Mouse (Mus musculus) kidney, adult 9 months (tissue): Measurements from ENCODE around the gene Apobec3.
"Not testable (repeated sequence)": the region's sequence is repeated elsewhere in the genome, so short reads cannot be mapped to it uniquely, and the experiment has no call there.

Experiments used
- DNase-seq: peaks from one replicate; pipeline ENCODE4 v3.0.0; 2022

Gene Apobec3

GRCm38 (mm10) chr15:79895221-79896079 lies 4.0 kb downstream of the Apobec3 start:
- DNase-seq, result peak; percentile 59

GRCm38 (mm10) chr15:79896080-79896725 lies 4.7 kb downstream of the Apobec3 start:
- no peak for DNase-seq

- no peak for DNase-seq
Measured at GRCm38 (mm10) chr15:79898988-79899387, 7.5 kb downstream of the Apobec3 start.

GRCm38 (mm10) chr15:79899828-79900510 lies 8.5 kb downstream of the Apobec3 start:
- DNase-seq, result no peak

DNA sequence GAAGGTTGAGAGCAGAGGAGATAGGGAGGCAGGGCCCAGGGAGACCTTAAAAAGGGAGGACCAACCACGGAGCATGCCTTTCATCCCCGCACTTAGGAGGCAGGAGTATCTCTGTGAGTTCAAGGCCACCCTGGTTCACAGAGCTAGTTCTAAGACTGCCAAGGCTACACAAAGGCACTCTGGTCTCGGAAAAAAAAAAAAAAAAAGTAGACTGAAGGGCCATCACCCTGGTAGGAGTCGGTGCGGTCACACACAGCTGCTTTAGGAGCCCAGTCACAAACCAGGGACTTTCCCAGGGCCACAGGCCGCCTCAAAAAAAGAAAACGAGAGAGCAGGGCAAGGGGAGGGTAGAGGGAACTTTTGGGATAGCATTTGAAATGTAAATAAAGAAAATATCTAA lies 9.3 kb downstream of the Apobec3 start:
- DNase-seq, result no peak

GRCm38 (mm10) chr15:79901399-79901798 lies 9.9 kb downstream of the Apobec3 start:
- DNase-seq, result no peak

DNA sequence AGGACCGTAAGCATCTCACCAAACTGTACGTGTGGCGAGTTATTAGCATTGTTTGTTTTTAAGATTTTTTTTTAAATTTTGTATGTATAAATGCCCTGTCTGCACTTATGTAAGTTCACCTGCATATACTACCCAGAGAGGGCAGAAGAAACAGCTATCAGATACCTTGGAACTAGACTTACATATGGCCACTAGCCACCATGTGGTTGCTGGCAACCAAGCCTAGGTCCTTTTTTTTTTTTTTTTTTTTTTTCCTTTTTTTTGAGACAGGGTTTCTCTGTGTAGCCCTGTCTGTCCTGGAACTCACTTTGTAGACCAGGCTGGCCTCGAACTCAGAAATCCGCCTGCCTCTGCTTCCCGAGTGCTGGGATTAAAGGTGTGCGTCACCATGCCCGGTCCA lies 11.6 kb downstream of the Apobec3 start:
- not testable (repeated sequence) for DNase-seq

GRCm38 (mm10) chr15:79903963-79904362 lies 12.5 kb downstream of the Apobec3 start:
- no peak for DNase-seq

DNA sequence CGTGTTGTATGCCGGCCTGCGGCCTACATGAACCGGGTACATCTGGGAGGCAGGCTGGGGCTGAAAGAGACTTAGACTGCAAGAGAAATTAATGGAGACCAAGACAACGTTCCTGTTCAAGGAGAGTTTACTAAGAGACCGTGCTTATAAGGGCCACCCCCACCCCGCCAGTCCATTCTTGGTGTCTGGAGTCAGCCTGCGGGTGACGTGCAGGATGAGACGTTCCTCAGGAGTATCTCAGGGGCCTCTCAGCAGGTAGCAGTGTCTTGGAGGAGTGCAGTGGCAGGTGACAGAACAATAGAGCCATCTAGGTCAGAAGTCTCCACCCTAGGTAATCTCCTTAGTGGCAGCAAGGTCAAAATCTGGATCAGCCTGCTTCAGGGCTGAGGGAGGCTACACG lies 13.2 kb downstream of the Apobec3 start:
- not testable (repeated sequence) for DNase-seq

DNA sequence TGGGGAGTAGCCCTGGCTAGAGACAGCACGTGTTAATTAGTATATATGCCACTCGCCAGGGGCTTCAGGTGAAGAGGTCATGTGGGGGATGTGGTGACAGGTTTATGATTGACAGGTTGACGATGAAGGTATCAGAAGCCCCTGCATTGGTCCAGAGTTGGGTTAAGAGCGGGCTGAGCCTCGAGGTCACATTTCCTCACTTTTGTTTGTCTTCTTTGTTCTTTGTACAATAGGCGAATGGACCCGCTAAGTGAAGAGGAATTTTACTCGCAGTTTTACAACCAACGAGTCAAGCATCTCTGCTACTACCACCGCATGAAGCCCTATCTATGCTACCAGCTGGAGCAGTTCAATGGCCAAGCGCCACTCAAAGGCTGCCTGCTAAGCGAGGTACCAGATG lies 13.8 kb downstream of the Apobec3 start:
- DNase-seq, result no peak

DNA sequence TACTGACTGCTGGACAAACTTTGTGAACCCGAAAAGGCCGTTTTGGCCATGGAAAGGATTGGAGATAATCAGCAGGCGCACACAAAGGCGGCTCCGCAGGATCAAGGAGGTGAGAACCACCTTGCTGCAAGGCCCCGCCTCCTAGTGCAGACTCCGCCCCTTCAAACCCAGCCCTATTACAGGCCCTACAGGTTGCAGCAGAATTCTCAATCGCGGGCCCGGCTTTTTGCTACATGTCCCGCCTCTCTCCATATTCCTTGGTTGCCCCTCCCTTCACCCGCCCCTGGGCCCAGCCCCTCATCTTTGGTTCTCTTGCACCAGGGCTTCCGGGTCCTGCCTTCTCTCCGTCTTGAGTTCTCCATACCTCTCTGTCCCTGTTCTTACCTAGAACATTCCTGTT lies 15.4 kb downstream of the Apobec3 start:
- DNase-seq, result no peak

- DNase-seq, result not testable (repeated sequence)
Measured at GRCm38 (mm10) chr15:79909006-79909405, 17.5 kb downstream of the Apobec3 start.

GRCm38 (mm10) chr15:79910812-79911211 lies 19.4 kb downstream of the Apobec3 start:
- not testable (repeated sequence) for DNase-seq

GRCm38 (mm10) chr15:79911339-79911738 lies 19.9 kb downstream of the Apobec3 start:
- no peak for DNase-seq

DNA sequence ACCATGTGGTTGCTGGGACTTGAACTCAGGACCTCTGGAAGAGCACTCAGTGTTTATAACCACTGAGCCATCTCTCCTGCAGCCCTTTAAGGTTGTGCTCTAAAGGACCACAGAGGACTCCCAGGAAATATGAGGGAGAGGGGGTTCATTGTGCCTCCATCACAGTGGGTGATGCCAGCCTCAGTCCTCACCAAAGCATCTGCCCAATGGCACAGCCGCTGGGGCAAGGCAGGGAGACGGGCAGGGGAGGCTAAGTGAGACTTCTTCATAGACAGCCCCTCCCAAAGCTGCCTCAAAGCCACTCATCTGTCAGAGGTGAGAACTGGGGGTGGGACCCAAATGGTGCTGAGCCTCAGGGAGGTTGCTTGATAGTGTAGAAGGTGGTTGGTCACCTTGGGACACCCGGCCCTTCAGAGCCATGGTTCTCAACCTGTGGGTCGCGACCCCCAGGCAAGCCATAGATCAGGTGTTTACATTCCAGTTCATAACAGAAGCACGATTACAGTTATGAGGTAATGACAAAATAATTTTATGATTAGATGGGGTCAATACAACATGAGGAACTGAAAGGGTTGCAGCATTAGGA lies 22.4 kb downstream of the Apobec3 start:
- no peak for DNase-seq

- DNase-seq, result no peak
Measured at GRCm38 (mm10) chr15:79914357-79914756, 22.9 kb downstream of the Apobec3 start.

- DNase-seq, result no peak
Measured at GRCm38 (mm10) chr15:79916150-79916549, 24.7 kb downstream of the Apobec3 start.

DNA sequence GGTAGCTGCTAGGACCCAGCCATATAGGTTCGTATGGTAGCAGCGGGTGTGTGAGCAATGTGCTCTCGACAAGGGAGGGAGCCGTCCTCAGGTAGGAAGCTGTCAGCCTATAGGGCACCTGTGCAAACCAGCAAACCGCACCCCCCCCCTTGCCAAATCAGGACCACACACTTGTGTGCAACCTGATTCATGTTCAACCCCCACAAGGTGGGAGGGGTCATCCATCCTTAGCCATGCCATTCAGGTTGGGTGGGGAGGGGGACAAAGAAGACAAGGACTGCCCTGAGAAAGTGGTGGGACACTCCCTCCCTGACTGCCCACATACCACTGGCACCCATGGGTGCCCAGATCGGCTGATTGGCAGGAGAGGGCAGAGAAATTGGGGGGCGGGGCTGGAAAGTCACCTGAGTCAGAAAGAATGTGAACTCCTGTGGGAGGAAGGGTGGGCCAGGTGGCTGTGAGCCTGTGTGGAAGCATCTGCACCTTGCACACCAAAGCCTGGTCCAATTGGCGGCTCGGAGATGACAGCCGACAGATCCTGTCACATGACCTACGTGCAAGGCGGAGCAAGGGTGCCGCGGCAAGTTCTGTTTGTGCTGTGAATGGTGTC lies 25.8 kb downstream of the Apobec3 start:
- DNase-seq, result no peak

- DNase-seq, result no peak
Measured at GRCm38 (mm10) chr15:79918485-79918884, 27.0 kb downstream of the Apobec3 start.

GRCm38 (mm10) chr15:79919787-79920186 lies 28.3 kb downstream of the Apobec3 start:
- no peak for DNase-seq

DNA sequence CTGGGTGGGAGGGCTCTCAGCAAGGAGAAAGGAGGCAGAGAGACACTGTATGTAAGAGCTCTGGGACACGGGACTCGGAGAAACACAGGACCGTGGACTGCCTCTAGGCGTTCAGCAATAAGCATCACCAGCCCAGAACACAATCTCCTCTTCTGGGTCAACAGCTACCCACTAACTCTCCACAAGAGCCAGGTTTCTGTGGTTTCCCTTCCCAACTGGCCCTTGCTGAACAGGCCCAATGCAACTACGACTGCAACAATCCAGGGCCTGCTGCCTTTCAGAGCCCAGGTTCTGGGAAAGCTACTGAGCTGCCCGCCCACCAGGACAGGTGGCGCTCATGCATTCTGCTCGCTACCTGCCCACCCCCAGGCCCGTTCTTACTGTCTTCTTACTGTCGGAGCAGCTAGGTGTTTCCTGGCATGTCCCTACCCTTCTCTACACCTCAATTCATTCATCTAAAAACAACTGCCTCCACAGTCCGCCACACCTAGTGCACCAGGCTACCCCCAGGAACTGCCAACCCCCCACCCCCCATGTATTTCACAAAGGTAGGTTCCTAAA lies 35.5 kb downstream of the Apobec3 start:
- no peak for DNase-seq

GRCm38 (mm10) chr15:79927637-79928122 lies 36.2 kb downstream of the Apobec3 start:
- DNase-seq, result peak; percentile 97
